In genomic region chr15:11914101-11914500, GRCm38 (mm10) we compare ENCODE assay signal across 23 mouse cellular contexts. TPM values are rescaled to one million over a fixed set of nuclear protein-coding genes. Genes with fewer than 3 reads are reported as not detected.
A peak's percentile ranks its signal among the peaks of the same experiment; 100 is the strongest.
DNase-seq lines count a peak whose midpoint lies in the region; ATAC-seq and TF ChIP-seq lines count a peak whose summit lies in the region.
"Had no signal": no experiment of that assay in that cellular context is flagged by ENCODE, and none has a peak within 500 bp of the region (broad histone marks: within the 10 kb centered on the region; RNA-seq: fewer than 3 reads in every experiment).

No protein-coding gene starts in this region.

- WGBS in lung, postnatal 0 days, result 69% methylated on average over 9 of the region's 9 CpGs
- WGBS in forebrain, embryonic 15.5 days, result 87% methylated on average over 9 of the region's 9 CpGs

- H3K27ac ChIP-seq in lung, postnatal 0 days (ENCODE audit: low read length), result no peak overlapping the region
- H3K27ac ChIP-seq in forebrain, embryonic 15.5 days (replicated peaks), result no peak overlapping the region
- H3K27ac ChIP-seq: embryonic facial prominence, embryonic 10.5 days; embryonic facial prominence, embryonic 12.5 days; forebrain, embryonic 13.5 days had no signal

- no peaks in the 10 kb centered on the region for H3K4me1 ChIP-seq in lung, postnatal 0 days (ENCODE audit: insufficient read depth, low read depth, low read length)
- H3K4me1 ChIP-seq in forebrain, embryonic 15.5 days, result no peaks in the 10 kb centered on the region
- H3K4me1 ChIP-seq: embryonic facial prominence, embryonic 10.5 days; embryonic facial prominence, embryonic 12.5 days; forebrain, embryonic 13.5 days had no signal

- no peak for TF ChIP-seq POLR2A in myocyte (IDR thresholded peaks at IDR 0.05; ENCODE audit: insufficient read length, low read depth)

- no peak overlapping the region for H3K4me3 ChIP-seq in lung, postnatal 0 days (ENCODE audit: low read depth, low read length)
- H3K4me3 ChIP-seq in C2C12 (ENCODE audit: insufficient read depth, poor library complexity, severe bottlenecking) (no peak overlapping the region), myocyte (no peak overlapping the region)
- H3K4me3 ChIP-seq in forebrain, embryonic 15.5 days, result no peak overlapping the region
- H3K4me3 ChIP-seq: embryonic facial prominence, embryonic 10.5 days; embryonic facial prominence, embryonic 12.5 days; forebrain, embryonic 13.5 days had no signal

- DNase-seq in lung, postnatal 0 days (ENCODE audit: low spot score), result peak; percentile 38
- DNase-seq in lung, adult 18-20 months, result no peak
- DNase-seq in adipocyte (ENCODE audit: low spot score), result peak; percentile 64
- no peak for DNase-seq in embryo, embryonic 11 days
- DNase-seq: adrenal gland, adult 8-10 months; adrenal gland, postnatal 14 days; adrenal gland, postnatal 36 days; B cell, adult 2 months; cerebellum, adult 11 months; cerebellum, adult 18-20 months; cerebellum, adult 8-10 months; cerebellum, adult 9-11 months; cerebellum, postnatal 14 days; cerebellum, postnatal 36 days had no signal

- no peaks in the 10 kb centered on the region for H3K9me3 ChIP-seq in lung, postnatal 0 days (ENCODE audit: low read length)
- H3K9me3 ChIP-seq in forebrain, embryonic 15.5 days, result no peaks in the 10 kb centered on the region
- H3K9me3 ChIP-seq: embryonic facial prominence, embryonic 10.5 days; embryonic facial prominence, embryonic 12.5 days; forebrain, embryonic 13.5 days had no signal

- H3K9ac ChIP-seq in lung, postnatal 0 days (replicated peaks; ENCODE audit: low read depth), result no peak overlapping the region
- no peak overlapping the region for H3K9ac ChIP-seq in forebrain, embryonic 15.5 days (replicated peaks)
- H3K9ac ChIP-seq: embryonic facial prominence, embryonic 12.5 days; forebrain, embryonic 13.5 days had no signal

- no peaks in the 10 kb centered on the region for H3K27me3 ChIP-seq in lung, postnatal 0 days (replicated peaks; ENCODE audit: insufficient read depth, low read length)
- H3K27me3 ChIP-seq in C2C12 (ENCODE audit: control insufficient read depth, insufficient read depth, insufficient read length) (no peaks in the 10 kb centered on the region), myocyte (ENCODE audit: control insufficient read depth, insufficient read depth, insufficient read length) (no peaks in the 10 kb centered on the region)
- H3K27me3 ChIP-seq in forebrain, embryonic 15.5 days, result no peaks in the 10 kb centered on the region
- H3K27me3 ChIP-seq: embryonic facial prominence, embryonic 12.5 days; Patski had no signal

- H3K4me2 ChIP-seq in lung, postnatal 0 days (replicated peaks; ENCODE audit: low read depth, low read length), result no peak overlapping the region
- H3K4me2 ChIP-seq in myocyte (ENCODE audit: low read depth), result no peak overlapping the region
- H3K4me2 ChIP-seq in forebrain, embryonic 15.5 days (replicated peaks), result no peak overlapping the region
- H3K4me2 ChIP-seq: embryonic facial prominence, embryonic 12.5 days; forebrain, embryonic 13.5 days had no signal

- no peak for ATAC-seq in lung, postnatal 0 days
- ATAC-seq in forebrain, embryonic 15.5 days (replicated peaks), result no peak
- ATAC-seq: activated CD4-positive, CD25-positive, alpha-beta regulatory T cell, adult 4 months; forebrain, embryonic 13.5 days; forebrain, embryonic 16.5 days; Patski had no signal

- no peak overlapping the region for H3ac ChIP-seq in C2C12 (ENCODE audit: control insufficient read depth, insufficient read length, low read depth)
- H3ac ChIP-seq in myocyte (ENCODE audit: control insufficient read depth, insufficient read length), result no peak overlapping the region

- no peaks in the 10 kb centered on the region for H3K79me3 ChIP-seq in C2C12 (ENCODE audit: low read depth)

- no peaks in the 10 kb centered on the region for H3K36me3 ChIP-seq in lung, postnatal 0 days (ENCODE audit: insufficient read depth, low read length)
- H3K36me3 ChIP-seq in C2C12 (ENCODE audit: control insufficient read depth, insufficient read depth), result no peaks in the 10 kb centered on the region
- no peaks in the 10 kb centered on the region for H3K36me3 ChIP-seq in myocyte (ENCODE audit: control insufficient read depth, insufficient read depth)
- no peaks in the 10 kb centered on the region for H3K36me3 ChIP-seq in forebrain, embryonic 15.5 days
- H3K36me3 ChIP-seq: embryonic facial prominence, embryonic 10.5 days; embryonic facial prominence, embryonic 12.5 days had no signal

- TF ChIP-seq EP300 in lung, postnatal 0 days (IDR thresholded peaks at IDR 0.05), result no peak

- H3K79me2 ChIP-seq in C2C12 (ENCODE audit: control insufficient read depth, insufficient read depth) (no peaks in the 10 kb centered on the region), myocyte (ENCODE audit: control insufficient read depth, insufficient read depth) (no peaks in the 10 kb centered on the region)

- TF ChIP-seq CTCF in lung, postnatal 0 days (IDR thresholded peaks at IDR 0.05), result no peak
- no peak for TF ChIP-seq CTCF in C2C12 (IDR thresholded peaks at IDR 0.05; ENCODE audit: control insufficient read depth, insufficient read depth, insufficient read length)

TF ChIP-seq in C2C12, 6 proteins besides CTCF, POLR2A, EP300 and RAD21:
- TF ChIP-seq USF1 (IDR thresholded peaks at IDR 0.05; ENCODE audit: low read depth), result no peak
- no peak for TF ChIP-seq MYOG (IDR thresholded peaks at IDR 0.05; ENCODE audit: control insufficient read depth, extremely low read depth, insufficient read length)
- no peak for TF ChIP-seq FOSL1 (IDR thresholded peaks at IDR 0.05; ENCODE audit: insufficient read depth, low read length, poor library complexity, severe bottlenecking)
- TF ChIP-seq MYOD1 (IDR thresholded peaks at IDR 0.05; ENCODE audit: control insufficient read depth, insufficient read length, low read depth), result no peak
- peak; percentile 18 for TF ChIP-seq CEBPB (IDR thresholded peaks at IDR 0.05; ENCODE audit: low read depth)
- no peak for TF ChIP-seq MAX (IDR thresholded peaks at IDR 0.05)

TF ChIP-seq in myocyte, 11 proteins besides CTCF, POLR2A, EP300 and RAD21:
- TF ChIP-seq TCF3 (IDR thresholded peaks at IDR 0.05; ENCODE audit: insufficient read length, low read depth) (no peak), TCF12 (IDR thresholded peaks at IDR 0.05; ENCODE audit: insufficient read depth, poor library complexity, severe bottlenecking) (no peak), CEBPB (IDR thresholded peaks at IDR 0.05; ENCODE audit: insufficient read depth, poor library complexity, severe bottlenecking) (0 out of 2 replicates have a peak, but pooled peaks have one; percentile 38)

RNA-seq across cellular contexts. Expression of gene Npr3, which starts 7.0 kb away (rescaled TPM):
- polyA plus RNA-seq in lung, postnatal 0 days (2015; fragmentation: Nextera tagmentation; extraction: Ambion mirVana), result 11.2 and 16.4 TPM in 2 replicates
- polyA plus RNA-seq in C2C12 (2012; fragmentation: generic; extraction: Trizol) (1.4 TPM), myocyte (2012; fragmentation: generic; extraction: Trizol) (1.2 TPM)
- 0.88 and 1.3 TPM in 2 replicates for polyA plus RNA-seq in forebrain, embryonic 15.5 days (2015; fragmentation: Nextera tagmentation; extraction: Ambion mirVana)
- polyA plus RNA-seq: activated CD4-positive, CD25-positive, alpha-beta regulatory T cell, adult 4 months had no signal

Comparison
In these comparisons a context has a peak if more than half of its experiments do, and no peak if none do; other contexts are left out.
1. DNase-seq: peak in lung, postnatal 0 days (single experiment) and adipocyte (single experiment); none in lung, adult 18-20 months (0 of 2) and embryo, embryonic 11 days (single experiment).